Mouse (Mus musculus) heart, adult 2 months (tissue): ENCODE results near the gene Rbm38.

ENCODE experiments used
- CTCF ChIP-seq: fragments of 200-600 bp; IDR thresholded peaks from 2 replicates; pipeline ENCODE4 v1.8.1; 2022; ENCODE audit warnings: antibody characterized with exemption, mild to moderate bottlenecking, moderate library complexity
- EP300 ChIP-seq: fragments of 200-500 bp; IDR thresholded peaks from 2 replicates; pipeline ENCODE4 v1.6.1; 2011; ENCODE audit warnings: low read depth, low read length, control low read depth; ENCODE audit not compliant: insufficient read depth

DNA sequence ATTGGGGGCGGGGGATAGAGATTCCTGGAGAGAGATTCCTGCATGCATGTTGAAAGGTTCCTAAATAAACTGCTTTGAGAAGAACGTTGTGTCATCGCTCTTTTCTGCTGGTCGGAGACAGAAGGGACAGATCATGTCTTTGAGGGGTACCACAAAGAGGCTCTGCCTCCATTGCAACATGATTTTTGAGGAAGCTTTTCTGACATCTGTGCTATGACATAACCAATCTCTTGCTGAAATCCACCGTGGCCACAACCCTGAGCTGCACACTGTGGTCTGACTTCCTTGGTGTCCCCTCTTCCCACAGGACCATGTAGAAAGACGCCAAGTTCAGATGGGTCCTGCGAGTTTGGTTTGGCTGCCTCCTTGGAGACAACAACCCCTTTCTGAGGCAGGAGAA, 52.6 kb downstream of the Rbm38 start:
- TF ChIP-seq EP300, result no peak
- no peak for TF ChIP-seq CTCF
